In genomic region chr5:123842935-123843282, GRCm38 (mm10) we compare ENCODE assay signal across 26 mouse cellular contexts. TPM values are rescaled to one million over a fixed set of nuclear protein-coding genes. Genes with fewer than 3 reads are reported as not detected.
DNase-seq lines count a peak whose midpoint lies in the region; ATAC-seq lines count a peak whose summit lies in the region.
"Had no signal": no experiment of that assay in that cellular context is flagged by ENCODE, and none has a peak within 500 bp of the region (broad histone marks: within the 10 kb centered on the region; RNA-seq: fewer than 3 reads in every experiment).

No protein-coding gene starts in this region.

- WGBS in stomach, embryonic 16.5 days: 63% methylated on average over 3 of the region's 3 CpGs

- peak; percentile 26 for DNase-seq in lung, postnatal 36 days
- no peak for DNase-seq in lung, postnatal 14 days
- no peak for DNase-seq in embryo, embryonic 9.5 days (ENCODE audit: extremely low spot score)
- no peak for DNase-seq in cerebellum, postnatal 14 days
- no peak for DNase-seq in c-Kit-positive CD71-positive TER-119-positive erythroid progenitor cells, embryonic 14.5 days (ENCODE audit: low spot score)
- DNase-seq: adrenal gland, adult 8-10 months; adrenal gland, postnatal 14 days; adrenal gland, postnatal 36 days; cerebellum, adult 11 months; cerebellum, adult 18-20 months; cerebellum, adult 8-10 months; cerebellum, adult 9-11 months; cerebellum, postnatal 25 days had no signal

- peak; percentile 58 for ATAC-seq in granulocyte monocyte progenitor cell, adult 5-6 weeks (replicated peaks; ENCODE audit: poor library complexity, severe bottlenecking)
- no peak for ATAC-seq in stomach, embryonic 16.5 days (ENCODE audit: insufficient read depth, low FRiP score)
- ATAC-seq: forebrain, embryonic 14.5 days; forebrain, embryonic 16.5 days had no signal

- peaks cover 12% of the 10 kb centered on the region for H3K4me1 ChIP-seq in stomach, embryonic 16.5 days (ENCODE audit: control insufficient read depth, insufficient read depth, low read length)
- H3K4me1 ChIP-seq: embryonic facial prominence, embryonic 13.5 days; embryonic facial prominence, embryonic 15.5 days had no signal

- H3K27me3 ChIP-seq in stomach, embryonic 16.5 days (ENCODE audit: control insufficient read depth, insufficient read depth, low read length): no peaks in the 10 kb centered on the region
- H3K27me3 ChIP-seq: embryonic facial prominence, embryonic 13.5 days; embryonic facial prominence, embryonic 15.5 days; forebrain, embryonic 12.5 days had no signal

- no peak overlapping the region for H3K4me3 ChIP-seq in stomach, embryonic 16.5 days (replicated peaks; ENCODE audit: low read length)
- H3K4me3 ChIP-seq: embryonic facial prominence, embryonic 13.5 days; embryonic facial prominence, embryonic 15.5 days; erythroblast, embryonic 14.5 days; forebrain, embryonic 10.5 days; forebrain, embryonic 12.5 days had no signal

- no peaks in the 10 kb centered on the region for H3K36me3 ChIP-seq in stomach, embryonic 16.5 days (ENCODE audit: control insufficient read depth, insufficient read depth, low read length)
- H3K36me3 ChIP-seq: embryonic facial prominence, embryonic 13.5 days; embryonic facial prominence, embryonic 15.5 days; forebrain, embryonic 10.5 days; forebrain, embryonic 12.5 days had no signal

- no peaks in the 10 kb centered on the region for H3K9me3 ChIP-seq in stomach, embryonic 16.5 days (replicated peaks; ENCODE audit: control insufficient read depth, low read length)
- H3K9me3 ChIP-seq: embryonic facial prominence, embryonic 13.5 days; embryonic facial prominence, embryonic 15.5 days; forebrain, embryonic 10.5 days; forebrain, embryonic 12.5 days had no signal

- H3K4me2 ChIP-seq in stomach, embryonic 16.5 days (ENCODE audit: low read depth, low read length): no peak overlapping the region
- H3K4me2 ChIP-seq: embryonic facial prominence, embryonic 13.5 days; embryonic facial prominence, embryonic 15.5 days; forebrain, embryonic 12.5 days had no signal

- peak overlapping the region; percentile 72 for H3K27ac ChIP-seq in stomach, embryonic 16.5 days (ENCODE audit: low read length)
- H3K27ac ChIP-seq: embryonic facial prominence, embryonic 13.5 days; embryonic facial prominence, embryonic 15.5 days; forebrain, embryonic 10.5 days; forebrain, embryonic 12.5 days had no signal

- no peak overlapping the region for H3K9ac ChIP-seq in stomach, embryonic 16.5 days (ENCODE audit: low read length)
- H3K9ac ChIP-seq: embryonic facial prominence, embryonic 13.5 days; embryonic facial prominence, embryonic 15.5 days; forebrain, embryonic 12.5 days had no signal

RNA-seq across cellular contexts. Expression of gene Hcar2, which starts 22.4 kb away (rescaled TPM):
- total RNA-seq in granulocyte monocyte progenitor cell, adult 5-6 weeks (2014; fragmentation: Nextera tagmentation): not detected in 2 replicates
- total RNA-seq in granulocyte monocyte progenitor cell, adult 5-6 weeks (2017): 2.7 and 5.4 TPM in 2 replicates
- polyA plus RNA-seq in stomach, embryonic 16.5 days (2015; fragmentation: Nextera tagmentation; extraction: Ambion mirVana): 6.5 and 8.7 TPM in 2 replicates
- total RNA-seq: ES-E14, MEL had no signal
- polyA plus RNA-seq: C2C12; embryonic facial prominence, embryonic 11.5 days; erythroblast, embryonic 14.5 days; forebrain, embryonic 10.5 days; forebrain, embryonic 12.5 days; forebrain, embryonic 14.5 days; forebrain, embryonic 16.5 days had no signal

RNA-seq across cellular contexts. Expression of gene Hcar1, which starts 36.9 kb away (rescaled TPM):
- not detected in 2 replicates for total RNA-seq in granulocyte monocyte progenitor cell, adult 5-6 weeks (2014; fragmentation: Nextera tagmentation)
- not detected in 2 replicates for total RNA-seq in granulocyte monocyte progenitor cell, adult 5-6 weeks (2017)
- 6.1 and 6.3 TPM in 2 replicates for polyA plus RNA-seq in stomach, embryonic 16.5 days (2015; fragmentation: Nextera tagmentation; extraction: Ambion mirVana)
- total RNA-seq: ES-E14, MEL had no signal
- polyA plus RNA-seq: erythroblast, embryonic 14.5 days; forebrain, embryonic 10.5 days had no signal
